Mouse (Mus musculus) CD4-positive naive resting alpha-beta T cell, adult 57 days (primary cell): ENCODE measurements around the gene Anxa6. TPM values are rescaled to one million over a fixed set of nuclear protein-coding genes. Genes with fewer than 3 reads are reported as not detected.

Experiments
- total RNA-seq: library from RNA; stranded (reverse); gene quantifications from one replicate; pipeline ENCODE4 v1.2.4, GENCODE M21; 2023

Anxa6 gene
- total RNA-seq, result 391 TPM

GRCm38 (mm10) chr11:55033040-55033660 lies at the start of gene Anxa6:
Gene Anxa6, minus strand, starts transcription at chr11:55033445.

GRCm38 (mm10) chr11:55077331-55078231 lies 44.3 kb upstream of the Anxa6 start, which contains the start of gene Ccdc69:
Gene Ccdc69, minus strand, starts transcription at chr11:55078131.

GRCm38 (mm10) chr11:54962810-54963209 lies 70.4 kb downstream of the Anxa6 start, which contains the start of gene Tnip1:
Gene Tnip1, minus strand, starts transcription at chr11:54962917.

Other genes starting within 250 kb of the Anxa6 start
- 150 TPM for gene Cdc42se2, start 245.8 kb downstream of the Anxa6 start, total RNA-seq
- 9.6 TPM for gene Lyrm7, start 172.5 kb downstream of the Anxa6 start, total RNA-seq
- gene Hint1, start 167.1 kb downstream of the Anxa6 start, total RNA-seq, result 121 TPM
- 0.86 TPM for gene Gpx3, start 131.0 kb downstream of the Anxa6 start, total RNA-seq
- 169 TPM for gene Tnip1, start 70.5 kb downstream of the Anxa6 start, total RNA-seq
- gene Ccdc69, start 44.7 kb upstream of the Anxa6 start, total RNA-seq, result 29.9 TPM
- 73.0 TPM for gene Gm2a, start 64.7 kb upstream of the Anxa6 start, total RNA-seq
- not detected for gene Slc36a3, start 118.3 kb upstream of the Anxa6 start, total RNA-seq
- gene Slc36a2, start 151.6 kb upstream of the Anxa6 start, total RNA-seq, result not detected
- 23.8 TPM for gene Slc36a1, start 170.9 kb upstream of the Anxa6 start, total RNA-seq